Mouse (Mus musculus): ENCODE data around the gene Nek6. TPM values are rescaled to one million over a fixed set of nuclear protein-coding genes. Genes with fewer than 3 reads are reported as not detected.

The Nek6 gene
- polyA plus RNA-seq, 1 experiment from 2014 or later = 117 TPM

DNA sequence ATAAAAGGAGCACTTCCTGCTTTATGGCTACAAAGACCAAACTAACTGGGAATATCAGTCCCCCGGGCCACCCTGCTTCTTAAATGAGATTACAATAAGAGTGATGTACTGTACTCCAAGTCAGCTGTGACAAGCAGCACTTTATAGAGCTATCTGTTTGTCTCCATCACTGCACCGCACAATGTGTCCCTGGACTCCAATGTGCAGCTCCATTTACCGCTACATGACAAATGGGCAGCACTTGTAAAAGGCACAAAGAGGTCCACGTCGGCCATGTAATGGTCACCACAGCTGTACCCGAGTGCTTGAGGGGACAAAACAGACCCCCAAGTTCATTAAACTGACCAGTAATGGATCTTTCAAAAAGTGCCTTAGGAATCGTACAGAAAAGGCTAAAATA, 83.4 kb downstream of the Nek6 start:
- no peaks in the 10 kb centered on the region for H3K4me1 ChIP-seq (ENCODE audit: control insufficient read depth, insufficient read depth, low read length)
- no peak overlapping the region for H3K27ac ChIP-seq (replicated peaks; ENCODE audit: low read depth, low read length)
- no peak overlapping the region for H3K4me3 ChIP-seq (ENCODE audit: low read depth, low read length)
- no peak overlapping the region for H3K9ac ChIP-seq (replicated peaks; ENCODE audit: low read length)
- 90% methylated on average over 7 of the region's 7 CpGs for WGBS
- DNase-seq (ENCODE audit: low spot score) (no peak), ATAC-seq (replicated peaks; ENCODE audit: insufficient number of reproducible peaks, low FRiP score, low TSS enrichment, low read depth) (no peak)
- no peaks in the 10 kb centered on the region for H3K27me3 ChIP-seq (ENCODE audit: control insufficient read depth, insufficient read depth, low read length)
- H3K36me3 ChIP-seq (replicated peaks; ENCODE audit: control insufficient read depth, insufficient read depth, low read depth, low read length) = peaks cover 5% of the 10 kb centered on the region; the same call in 1 of the 2 replicates
- no peaks in the 10 kb centered on the region for H3K9me3 ChIP-seq (replicated peaks; ENCODE audit: control insufficient read depth, low read length)
- no peak overlapping the region for H3K4me2 ChIP-seq (ENCODE audit: low read depth, low read length)

- H3K36me3 ChIP-seq (replicated peaks; ENCODE audit: control insufficient read depth, insufficient read depth, low read depth, low read length) = no peaks in the 10 kb centered on the region
- no peak overlapping the region for H3K9ac ChIP-seq (replicated peaks; ENCODE audit: low read length)
- WGBS = 96% methylated on average over 1 of the region's 1 CpGs
- no peak overlapping the region for H3K4me3 ChIP-seq (ENCODE audit: low read depth, low read length)
- no peak overlapping the region for H3K27ac ChIP-seq (replicated peaks; ENCODE audit: low read depth, low read length)
- no peak overlapping the region for H3K4me2 ChIP-seq (ENCODE audit: low read depth, low read length)
- no peaks in the 10 kb centered on the region for H3K9me3 ChIP-seq (replicated peaks; ENCODE audit: control insufficient read depth, low read length)
- H3K27me3 ChIP-seq (ENCODE audit: control insufficient read depth, insufficient read depth, low read length) = no peaks in the 10 kb centered on the region
- DNase-seq (ENCODE audit: low spot score) (no peak), ATAC-seq (replicated peaks; ENCODE audit: insufficient number of reproducible peaks, low FRiP score, low TSS enrichment, low read depth) (no peak)
- H3K4me1 ChIP-seq (ENCODE audit: control insufficient read depth, insufficient read depth, low read length) = no peaks in the 10 kb centered on the region
Observed at GRCm38 (mm10) chr2:38597896-38598295, 86.5 kb downstream of the Nek6 start.

DNA sequence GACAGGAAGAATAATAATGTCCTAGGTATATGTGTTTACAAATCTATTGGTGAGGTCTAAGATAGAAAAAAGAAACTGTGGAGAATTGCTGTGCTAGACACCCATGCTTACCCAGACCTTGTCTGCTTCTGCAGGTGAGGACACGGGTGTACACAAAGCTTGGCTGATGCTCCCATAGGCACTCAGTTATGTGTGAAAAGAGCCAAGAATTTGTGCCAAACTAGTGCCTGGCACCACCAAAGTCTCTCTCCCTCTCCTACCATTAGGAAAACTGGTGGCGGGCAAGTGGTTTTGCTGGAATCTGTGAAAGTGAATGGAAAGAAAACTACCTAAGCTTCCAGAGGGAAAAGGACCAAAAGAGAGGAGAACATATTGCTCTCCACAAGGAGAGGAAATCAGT, 87.0 kb downstream of the Nek6 start:
- 94% methylated on average over 2 of the region's 2 CpGs for WGBS
- H3K4me3 ChIP-seq (ENCODE audit: low read depth, low read length) = no peak overlapping the region
- H3K36me3 ChIP-seq (replicated peaks; ENCODE audit: control insufficient read depth, insufficient read depth, low read depth, low read length) = no peaks in the 10 kb centered on the region
- no peaks in the 10 kb centered on the region for H3K4me1 ChIP-seq (ENCODE audit: control insufficient read depth, insufficient read depth, low read length)
- no peak overlapping the region for H3K27ac ChIP-seq (replicated peaks; ENCODE audit: low read depth, low read length)
- no peak overlapping the region for H3K4me2 ChIP-seq (ENCODE audit: low read depth, low read length)
- DNase-seq (ENCODE audit: low spot score) (no peak), ATAC-seq (replicated peaks; ENCODE audit: insufficient number of reproducible peaks, low FRiP score, low TSS enrichment, low read depth) (no peak)
- no peak overlapping the region for H3K9ac ChIP-seq (replicated peaks; ENCODE audit: low read length)
- no peaks in the 10 kb centered on the region for H3K9me3 ChIP-seq (replicated peaks; ENCODE audit: control insufficient read depth, low read length)
- H3K27me3 ChIP-seq (ENCODE audit: control insufficient read depth, insufficient read depth, low read length) = no peaks in the 10 kb centered on the region

GRCm38 (mm10) chr2:38600842-38601241, 89.4 kb downstream of the Nek6 start:
- H3K9me3 ChIP-seq (replicated peaks; ENCODE audit: control insufficient read depth, low read length) = no peaks in the 10 kb centered on the region
- no peak overlapping the region for H3K4me3 ChIP-seq (ENCODE audit: low read depth, low read length)
- no peak overlapping the region for H3K9ac ChIP-seq (replicated peaks; ENCODE audit: low read length)
- no peaks in the 10 kb centered on the region for H3K27me3 ChIP-seq (ENCODE audit: control insufficient read depth, insufficient read depth, low read length)
- no peak overlapping the region for H3K27ac ChIP-seq (replicated peaks; ENCODE audit: low read depth, low read length)
- DNase-seq (ENCODE audit: low spot score) (no peak), ATAC-seq (replicated peaks; ENCODE audit: insufficient number of reproducible peaks, low FRiP score, low TSS enrichment, low read depth) (no peak)
- H3K4me1 ChIP-seq (ENCODE audit: control insufficient read depth, insufficient read depth, low read length) = no peaks in the 10 kb centered on the region
- no peak overlapping the region for H3K4me2 ChIP-seq (ENCODE audit: low read depth, low read length)
- H3K36me3 ChIP-seq (replicated peaks; ENCODE audit: control insufficient read depth, insufficient read depth, low read depth, low read length) = no peaks in the 10 kb centered on the region

DNA sequence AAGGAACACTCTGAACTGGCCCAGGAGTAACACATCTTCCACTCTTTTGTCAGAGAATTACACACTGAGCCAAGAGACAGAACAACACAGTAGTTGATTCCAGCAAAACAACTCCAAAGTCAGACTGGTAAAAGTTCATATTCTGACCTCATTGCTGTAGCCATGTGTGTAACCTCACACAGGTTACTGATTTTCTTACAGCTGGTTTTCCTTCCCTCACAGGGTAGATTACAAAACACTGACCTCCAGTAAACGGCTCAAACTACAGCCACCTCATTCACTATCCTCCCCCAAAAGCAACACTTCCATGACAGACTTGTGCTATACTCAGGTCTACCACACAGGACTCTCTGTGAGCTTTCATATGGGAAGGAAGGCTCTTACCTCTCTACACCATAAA, 96.3 kb downstream of the Nek6 start:
- Histone ChIP-seq H3K4me1 (ENCODE audit: control insufficient read depth, insufficient read depth, low read length) (no peaks in the 10 kb centered on the region), H3K36me3 (replicated peaks; ENCODE audit: control insufficient read depth, insufficient read depth, low read depth, low read length) (0 out of 2 replicates have a peak, but pooled peaks cover 2% of the 10 kb centered on the region), H3K9me3 (replicated peaks; ENCODE audit: control insufficient read depth, low read length) (no peaks in the 10 kb centered on the region), H3K27me3 (ENCODE audit: control insufficient read depth, insufficient read depth, low read length) (no peaks in the 10 kb centered on the region), H3K27ac (replicated peaks; ENCODE audit: low read depth, low read length) (no peak overlapping the region), H3K4me3 (ENCODE audit: low read depth, low read length) (no peak overlapping the region), H3K4me2 (ENCODE audit: low read depth, low read length) (no peak overlapping the region), H3K9ac (replicated peaks; ENCODE audit: low read length) (no peak overlapping the region)
- ATAC-seq (replicated peaks; ENCODE audit: insufficient number of reproducible peaks, low FRiP score, low TSS enrichment, low read depth) (no peak), DNase-seq (ENCODE audit: low spot score) (no peak)
- 90% methylated on average over 1 of the region's 1 CpGs for WGBS

GRCm38 (mm10) chr2:38608831-38609309, 97.4 kb downstream of the Nek6 start:
- 83% methylated on average over 5 of the region's 5 CpGs for WGBS
- Histone ChIP-seq H3K27me3 (ENCODE audit: control insufficient read depth, insufficient read depth, low read length) (no peaks in the 10 kb centered on the region), H3K27ac (replicated peaks; ENCODE audit: low read depth, low read length) (no peak overlapping the region), H3K9me3 (replicated peaks; ENCODE audit: control insufficient read depth, low read length) (no peaks in the 10 kb centered on the region), H3K4me3 (ENCODE audit: low read depth, low read length) (no peak overlapping the region), H3K4me2 (ENCODE audit: low read depth, low read length) (no peak overlapping the region), H3K4me1 (ENCODE audit: control insufficient read depth, insufficient read depth, low read length) (no peaks in the 10 kb centered on the region), H3K9ac (replicated peaks; ENCODE audit: low read length) (no peak overlapping the region), H3K36me3 (replicated peaks; ENCODE audit: control insufficient read depth, insufficient read depth, low read depth, low read length) (0 out of 2 replicates have a peak, but pooled peaks cover 2% of the 10 kb centered on the region)
- DNase-seq (ENCODE audit: low spot score) (no peak), ATAC-seq (replicated peaks; ENCODE audit: insufficient number of reproducible peaks, low FRiP score, low TSS enrichment, low read depth) (no peak)

GRCm38 (mm10) chr2:38609310-38609709, 97.9 kb downstream of the Nek6 start:
- Histone ChIP-seq H3K4me3 (ENCODE audit: low read depth, low read length) (no peak overlapping the region), H3K27ac (replicated peaks; ENCODE audit: low read depth, low read length) (no peak overlapping the region), H3K36me3 (replicated peaks; ENCODE audit: control insufficient read depth, insufficient read depth, low read depth, low read length) (0 out of 2 replicates have a peak, but pooled peaks cover 2% of the 10 kb centered on the region), H3K4me2 (ENCODE audit: low read depth, low read length) (no peak overlapping the region), H3K4me1 (ENCODE audit: control insufficient read depth, insufficient read depth, low read length) (no peaks in the 10 kb centered on the region), H3K9ac (replicated peaks; ENCODE audit: low read length) (no peak overlapping the region), H3K27me3 (ENCODE audit: control insufficient read depth, insufficient read depth, low read length) (no peaks in the 10 kb centered on the region), H3K9me3 (replicated peaks; ENCODE audit: control insufficient read depth, low read length) (no peaks in the 10 kb centered on the region)
- ATAC-seq (replicated peaks; ENCODE audit: insufficient number of reproducible peaks, low FRiP score, low TSS enrichment, low read depth) (no peak), DNase-seq (ENCODE audit: low spot score) (no peak)
- 84% methylated on average over 11 of the region's 11 CpGs for WGBS

DNA sequence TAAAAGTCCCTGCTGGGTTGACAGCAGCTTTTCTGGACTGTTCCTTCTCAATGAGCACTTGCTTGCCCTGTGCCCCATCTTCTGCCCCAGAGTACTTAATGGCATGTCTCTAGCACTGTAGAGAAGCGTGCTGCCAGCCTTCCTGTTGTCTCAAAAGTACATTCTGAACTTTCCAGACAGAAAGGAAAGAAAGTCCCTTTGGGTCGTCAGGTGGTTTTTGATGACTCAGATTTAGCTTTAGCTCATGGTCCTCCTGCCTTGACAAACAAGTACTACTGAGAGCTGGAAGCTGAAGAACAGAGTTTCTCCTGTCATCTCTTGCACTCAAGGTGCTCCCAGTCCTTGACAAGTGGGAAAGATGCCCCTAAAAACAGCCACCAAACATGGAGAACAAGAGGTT, 98.7 kb downstream of the Nek6 start:
- H3K27me3 ChIP-seq (ENCODE audit: control insufficient read depth, insufficient read depth, low read length) = no peaks in the 10 kb centered on the region
- DNase-seq (ENCODE audit: low spot score) = no peak
- H3K4me1 ChIP-seq (ENCODE audit: control insufficient read depth, insufficient read depth, low read length) = no peaks in the 10 kb centered on the region
- no peaks in the 10 kb centered on the region for H3K9me3 ChIP-seq (replicated peaks; ENCODE audit: control insufficient read depth, low read length)
- H3K27ac ChIP-seq (replicated peaks; ENCODE audit: low read depth, low read length) = no peak overlapping the region
- 82% methylated on average over 2 of the region's 2 CpGs for WGBS
- H3K9ac ChIP-seq (replicated peaks; ENCODE audit: low read length) = no peak overlapping the region
- H3K4me3 ChIP-seq (ENCODE audit: low read depth, low read length) = no peak overlapping the region
- 0 out of 2 replicates have a peak, but pooled peaks cover 2% of the 10 kb centered on the region for H3K36me3 ChIP-seq (replicated peaks; ENCODE audit: control insufficient read depth, insufficient read depth, low read depth, low read length)
- ATAC-seq (replicated peaks; ENCODE audit: insufficient number of reproducible peaks, low FRiP score, low TSS enrichment, low read depth) = no peak
- H3K4me2 ChIP-seq (ENCODE audit: low read depth, low read length) = no peak overlapping the region
